Mouse (Mus musculus) spleen, embryonic (tissue): ENCODE measurements around the gene Abi3bp.

Experiments used
- CTCF ChIA-PET: fragments of 350-600 bp; sonication (Branson Sonifier 250); formaldehyde crosslinking; loops from one replicate; lab custom pipeline; 2022; lab: Charles Lee

Abi3bp gene

GRCm38 (mm10) chr16:56503941-56504340 is 26.3 kb downstream of the Abi3bp start:
- CTCF ChIA-PET: no interaction called here

- CTCF ChIA-PET: no interaction called here
These were observed 40.3 kb downstream of the Abi3bp start for GRCm38 (mm10) chr16:56518024-56518423.

- CTCF ChIA-PET: no interaction called here
These were observed 46.7 kb downstream of the Abi3bp start for GRCm38 (mm10) chr16:56524359-56524758.

GRCm38 (mm10) chr16:56526482-56526881 is 48.8 kb downstream of the Abi3bp start:
- CTCF ChIA-PET: no interaction called here

- CTCF ChIA-PET: no interaction called here
These were observed 50.5 kb downstream of the Abi3bp start for GRCm38 (mm10) chr16:56528079-56528688.

- CTCF ChIA-PET: no interaction called here
These were observed 101.9 kb downstream of the Abi3bp start for GRCm38 (mm10) chr16:56579536-56579935.

- CTCF ChIA-PET: no interaction called here
These were observed 115.9 kb downstream of the Abi3bp start for GRCm38 (mm10) chr16:56593581-56593980.

- CTCF ChIA-PET: no interaction called here
These were observed 117.2 kb downstream of the Abi3bp start for GRCm38 (mm10) chr16:56594866-56595265.

GRCm38 (mm10) chr16:56598427-56598826 is 120.7 kb downstream of the Abi3bp start:
- CTCF ChIA-PET: no interaction called here

GRCm38 (mm10) chr16:56602394-56602793 is 124.7 kb downstream of the Abi3bp start:
- CTCF ChIA-PET: no interaction called here

- CTCF ChIA-PET: no interaction called here
These were observed 132.9 kb downstream of the Abi3bp start for GRCm38 (mm10) chr16:56610572-56610971.

- CTCF ChIA-PET: no interaction called here
These were observed 133.6 kb downstream of the Abi3bp start for GRCm38 (mm10) chr16:56611096-56611867.

GRCm38 (mm10) chr16:56638544-56638943 is 160.9 kb downstream of the Abi3bp start:
- CTCF ChIA-PET: interaction anchor here (0.6 kb wide), 1 partner anchor 982 kb away, joined by 6 read pairs; no protein-coding TSS in a partner anchor

- CTCF ChIA-PET: no interaction called here
These were observed 167.6 kb downstream of the Abi3bp start for GRCm38 (mm10) chr16:56645251-56645650.

- CTCF ChIA-PET: no interaction called here
These were observed 168.9 kb downstream of the Abi3bp start for GRCm38 (mm10) chr16:56646382-56647172.

- CTCF ChIA-PET: no interaction called here
These were observed 177.7 kb downstream of the Abi3bp start for GRCm38 (mm10) chr16:56655193-56655910.

- CTCF ChIA-PET: no interaction called here
These were observed 181.2 kb downstream of the Abi3bp start for GRCm38 (mm10) chr16:56658866-56659265.

GRCm38 (mm10) chr16:56669520-56669919 is 191.8 kb downstream of the Abi3bp start:
- CTCF ChIA-PET: no interaction called here

GRCm38 (mm10) chr16:56670941-56671340 is 193.3 kb downstream of the Abi3bp start:
- CTCF ChIA-PET: no interaction called here

- CTCF ChIA-PET: no interaction called here
These were observed 195.7 kb downstream of the Abi3bp start for GRCm38 (mm10) chr16:56673420-56673819.

GRCm38 (mm10) chr16:56677146-56677545 is 199.5 kb downstream of the Abi3bp start:
- CTCF ChIA-PET: no interaction called here
